Mouse (Mus musculus) c-Kit-positive CD71-negative TER-119-negative erythroid progenitor cells, embryonic 14.5 days (primary cell): ENCODE measurements around the gene Lcmt1.

Experiments
- DNase-seq: peaks from one replicate; pipeline ENCODE4 v3.0.0-alpha.2; 2013; ENCODE audit warnings: low read depth

The Lcmt1 gene

GRCm38 (mm10) chr7:123369759-123370481 lies at the start of gene Lcmt1, which contains the start of gene Arhgap17:
Lcmt1 (plus strand) TSS chr7:123369784.
Arhgap17 (minus strand) TSS chr7:123369915.
- peak; percentile 93 for DNase-seq

GRCm38 (mm10) chr7:123322452-123323121 lies 47.0 kb upstream of the Lcmt1 start:
- peak; percentile 30 for DNase-seq

GRCm38 (mm10) chr7:123323388-123323787 lies 46.2 kb upstream of the Lcmt1 start:
- no peak for DNase-seq

- no peak for DNase-seq
Observed at GRCm38 (mm10) chr7:123324105-123324504, 45.5 kb upstream of the Lcmt1 start.

GRCm38 (mm10) chr7:123326062-123326461 lies 43.5 kb upstream of the Lcmt1 start:
- no peak for DNase-seq

- no peak for DNase-seq
Observed at GRCm38 (mm10) chr7:123326901-123327300, 42.7 kb upstream of the Lcmt1 start.

GRCm38 (mm10) chr7:123327909-123328308 lies 41.7 kb upstream of the Lcmt1 start:
- DNase-seq, result no peak

- DNase-seq, result peak; percentile 14
Observed at GRCm38 (mm10) chr7:123330506-123330905, 39.1 kb upstream of the Lcmt1 start.

- DNase-seq, result no peak
Observed at GRCm38 (mm10) chr7:123336322-123336721, 33.3 kb upstream of the Lcmt1 start.

- DNase-seq, result no peak
Observed at GRCm38 (mm10) chr7:123338351-123338750, 31.2 kb upstream of the Lcmt1 start.

- no peak for DNase-seq
Observed at GRCm38 (mm10) chr7:123341896-123342295, 27.7 kb upstream of the Lcmt1 start.

- DNase-seq, result no peak
Observed at GRCm38 (mm10) chr7:123344079-123344780, 25.4 kb upstream of the Lcmt1 start.

GRCm38 (mm10) chr7:123345041-123345544 lies 24.5 kb upstream of the Lcmt1 start:
- no peak for DNase-seq

GRCm38 (mm10) chr7:123346631-123347290 lies 22.8 kb upstream of the Lcmt1 start:
- DNase-seq, result no peak

GRCm38 (mm10) chr7:123349813-123350212 lies 19.8 kb upstream of the Lcmt1 start:
- DNase-seq, result no peak

- DNase-seq, result no peak
Observed at GRCm38 (mm10) chr7:123350243-123350642, 19.3 kb upstream of the Lcmt1 start.

GRCm38 (mm10) chr7:123353081-123353480 lies 16.5 kb upstream of the Lcmt1 start:
- DNase-seq, result no peak

GRCm38 (mm10) chr7:123353879-123354278 lies 15.7 kb upstream of the Lcmt1 start:
- no peak for DNase-seq

GRCm38 (mm10) chr7:123354392-123354791 lies 15.2 kb upstream of the Lcmt1 start:
- DNase-seq, result no peak

GRCm38 (mm10) chr7:123354851-123355250 lies 14.7 kb upstream of the Lcmt1 start:
- no peak for DNase-seq

- no peak for DNase-seq
Observed at GRCm38 (mm10) chr7:123356158-123356557, 13.4 kb upstream of the Lcmt1 start.

- DNase-seq, result no peak
Observed at GRCm38 (mm10) chr7:123359101-123359500, 10.5 kb upstream of the Lcmt1 start.
